Mouse (Mus musculus): Measurements from ENCODE around the gene Gm20479. TPM values are rescaled to one million over a fixed set of nuclear protein-coding genes. Genes with fewer than 3 reads are reported as not detected.

Gene Gm20479
- total RNA-seq (2021) = not detected

DNA sequence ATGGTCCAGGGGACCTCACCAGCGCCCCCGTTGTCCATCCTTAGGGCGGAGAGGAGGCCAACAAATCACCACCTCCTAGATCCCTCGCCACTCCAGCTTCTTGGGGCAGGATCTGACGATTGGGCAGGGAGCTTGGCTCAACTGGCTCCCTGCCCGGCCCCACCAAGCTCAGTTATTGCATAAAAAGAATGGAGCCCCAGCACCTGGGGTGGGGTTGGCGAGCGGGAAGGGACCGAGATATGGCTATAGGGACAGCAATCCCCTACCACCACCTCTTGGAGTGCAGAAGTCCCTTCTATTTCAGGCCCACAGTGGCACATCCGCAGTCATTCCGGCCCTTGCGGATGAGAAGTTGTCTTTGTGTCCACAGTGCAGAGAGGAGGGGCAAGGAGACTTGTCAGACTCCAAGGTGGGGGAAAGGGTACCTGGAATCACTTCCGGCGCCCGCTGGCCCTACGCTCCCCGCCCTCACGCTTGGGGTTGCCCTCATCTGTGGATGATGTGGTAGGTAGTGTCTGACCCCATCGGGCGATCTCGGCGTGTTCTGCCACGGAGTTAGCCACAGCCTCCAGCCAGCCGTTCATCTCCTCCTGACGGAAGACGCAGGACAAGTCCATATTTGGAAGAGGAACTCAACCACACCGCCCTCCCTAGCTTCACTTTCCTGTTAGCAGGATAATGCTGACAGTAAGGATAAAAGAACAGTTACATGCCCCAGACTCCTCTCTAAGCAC, at the start of gene Gm20479:
Gene Gm20479, minus strand, starts transcription at position 559 of the 734 bp plus-strand sequence.
- no peak for DNase-seq

DNA sequence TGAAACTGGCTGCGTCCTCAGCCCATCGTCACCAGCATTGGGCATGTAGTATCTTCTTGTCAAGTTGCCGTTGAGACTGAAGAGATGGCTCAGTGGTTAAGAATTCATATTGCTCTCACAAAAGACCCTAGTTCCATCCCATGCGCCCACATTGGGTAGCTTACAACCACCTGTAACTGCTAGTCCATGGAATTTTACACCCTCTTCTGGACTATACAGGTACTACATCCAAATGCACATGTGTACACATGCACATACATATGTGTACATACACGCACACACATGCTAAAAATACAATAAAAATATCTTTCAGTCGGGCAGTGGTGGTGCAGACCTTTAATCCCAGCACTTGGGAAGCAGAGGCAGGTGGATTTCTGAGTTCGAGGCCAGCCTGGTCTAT, 49.3 kb upstream of the Gm20479 start:
- DNase-seq = no peak

DNA sequence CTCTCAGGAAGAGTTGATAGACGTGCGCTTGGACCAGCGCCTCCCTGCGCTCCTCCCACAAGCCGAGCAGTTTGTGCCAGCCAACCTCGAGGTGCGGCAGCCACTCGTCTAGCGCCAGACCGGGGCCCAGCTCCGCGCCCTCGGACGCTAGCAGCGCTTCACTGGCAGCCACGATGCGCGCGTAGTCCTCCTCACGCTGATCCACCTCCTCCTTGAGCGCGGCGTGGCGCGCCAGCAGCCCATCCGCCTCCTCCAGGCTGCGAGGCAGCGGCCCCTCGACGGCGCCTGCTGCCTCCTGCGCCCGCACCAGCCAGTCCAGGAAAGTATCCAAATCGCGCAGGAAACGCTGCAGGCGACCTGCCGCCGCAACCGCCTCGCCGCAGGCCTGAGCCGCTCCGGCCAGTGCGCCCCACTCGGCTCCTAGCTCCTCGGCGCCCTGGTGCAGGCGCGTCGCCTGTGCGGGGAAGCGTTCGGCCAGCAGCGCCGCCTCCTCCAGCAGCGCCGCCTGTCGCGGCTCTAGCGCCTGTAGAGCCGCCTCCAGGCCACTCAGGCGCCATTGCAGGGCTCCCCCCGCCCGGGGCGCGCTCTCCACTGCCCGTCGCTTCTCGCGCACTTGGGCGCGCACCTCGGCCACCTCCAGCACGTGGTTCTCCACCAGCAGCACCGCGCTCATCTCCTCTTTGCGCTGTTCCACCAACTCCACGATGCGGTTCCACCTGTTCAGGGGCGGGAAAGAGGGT, 47.2 kb upstream of the Gm20479 start:
- DNase-seq = no peak

DNA sequence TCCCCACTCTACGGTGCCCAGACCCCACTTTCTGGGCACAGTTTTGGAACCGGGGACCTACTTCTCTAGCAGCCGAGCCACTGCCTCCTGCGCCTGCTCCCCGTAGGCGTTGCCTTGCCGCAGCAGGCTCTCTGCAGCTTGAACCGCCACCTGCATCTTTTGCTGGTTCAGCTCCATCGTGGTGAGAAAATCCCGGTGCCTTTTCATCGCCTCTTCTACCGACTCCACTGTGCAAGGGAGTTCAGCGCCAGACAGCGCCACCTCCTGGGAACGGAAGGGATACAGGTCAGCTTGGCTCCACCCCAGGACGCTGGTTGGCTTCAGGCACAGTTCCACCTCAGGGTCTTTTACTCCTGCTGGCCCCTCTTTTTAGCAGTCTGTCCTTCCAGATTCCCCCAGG, 45.5 kb upstream of the Gm20479 start:
- peak; percentile 65 to 69 for DNase-seq

GRCm38 (mm10) chr7:27400545-27400944, 43.3 kb upstream of the Gm20479 start:
- no peak for DNase-seq

DNA sequence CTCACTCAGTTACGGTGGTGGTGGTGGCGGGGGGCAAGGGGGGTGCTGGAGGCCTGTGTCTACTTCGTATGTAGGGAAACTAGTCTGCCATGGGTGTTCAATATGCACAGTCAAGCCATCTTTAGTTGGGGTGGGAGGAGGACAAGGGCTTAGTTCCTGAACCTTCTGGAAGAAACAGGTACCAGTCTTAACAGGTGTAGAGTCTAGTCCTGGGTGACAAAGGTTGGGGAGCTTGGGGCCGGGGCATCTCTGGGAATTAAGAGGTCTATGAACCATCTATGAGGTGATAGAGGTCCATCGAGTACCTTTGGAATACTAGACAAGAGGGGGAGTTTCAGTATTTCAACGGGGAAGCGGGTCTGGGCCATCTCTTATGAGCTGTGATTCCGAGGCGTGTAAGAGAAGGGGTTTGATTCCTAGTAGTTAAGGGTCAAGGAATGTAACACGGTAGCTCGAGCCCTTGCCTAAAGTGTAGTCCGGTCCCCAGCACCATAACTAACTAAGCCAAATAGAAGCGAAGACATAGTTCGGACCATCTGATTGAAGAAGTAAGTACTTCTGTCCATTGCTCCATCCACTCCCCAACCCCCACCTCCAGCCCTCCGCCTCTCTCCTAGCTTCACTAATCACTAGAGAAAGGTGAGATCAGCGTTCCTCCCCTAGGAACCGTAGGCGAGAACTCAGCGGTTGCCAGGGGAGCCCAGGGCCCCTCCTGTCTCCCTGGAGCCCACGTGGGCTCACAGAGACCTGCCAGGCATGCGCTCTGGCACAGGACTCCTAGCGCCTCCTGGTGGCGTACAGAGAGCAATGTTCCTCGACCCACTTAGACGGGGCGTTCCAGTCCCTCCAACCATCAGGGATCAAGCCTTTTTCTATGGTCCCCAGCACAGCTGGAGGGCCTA, 40.1 kb upstream of the Gm20479 start:
- DNase-seq = peak; percentile 56 to 60

GRCm38 (mm10) chr7:27396184-27397047, 39.2 kb upstream of the Gm20479 start:
- peak; percentile 44 to 49 for DNase-seq

DNA sequence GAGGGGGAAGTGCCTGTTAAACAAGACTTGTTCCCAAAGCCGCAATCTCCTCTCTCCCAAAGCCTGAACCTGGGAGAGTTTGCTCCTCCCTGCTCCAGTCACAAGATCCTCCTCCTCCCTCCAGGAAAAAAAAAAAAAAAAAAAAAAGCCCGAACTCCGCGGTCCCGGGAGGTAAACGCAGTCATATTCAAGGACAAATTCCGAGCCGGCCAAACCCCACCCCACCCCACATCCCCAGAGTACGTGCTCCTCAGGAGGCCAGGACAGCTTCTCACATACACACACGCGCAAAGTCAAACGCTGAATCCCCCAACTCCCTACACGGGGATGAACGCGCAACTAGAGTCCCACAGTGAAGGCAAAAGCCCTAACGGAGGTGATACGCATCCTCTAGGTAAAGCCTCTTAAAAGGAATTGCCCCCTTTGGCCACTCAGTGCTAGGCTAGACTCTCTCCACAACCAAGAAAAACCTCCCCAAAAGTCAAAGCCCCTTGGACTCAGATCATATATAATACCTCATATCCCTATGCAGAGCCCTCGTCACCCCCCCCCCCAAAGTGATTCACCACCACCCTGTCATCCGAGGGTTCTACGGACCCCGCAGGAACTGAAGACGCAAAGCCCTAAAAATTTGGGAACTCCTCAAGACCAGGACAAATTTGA, 38.4 kb upstream of the Gm20479 start:
- DNase-seq = no peak

GRCm38 (mm10) chr7:27391416-27391815, 34.2 kb upstream of the Gm20479 start:
- DNase-seq = no peak

- DNase-seq = no peak
Observed at GRCm38 (mm10) chr7:27389213-27389612, 32.0 kb upstream of the Gm20479 start.

- peak in 1 of 2 experiments; percentile 64 for DNase-seq
Observed at GRCm38 (mm10) chr7:27384731-27385130, 27.5 kb upstream of the Gm20479 start.

GRCm38 (mm10) chr7:27384134-27384533, 26.9 kb upstream of the Gm20479 start:
- no peak for DNase-seq

- no peak for DNase-seq
Observed at GRCm38 (mm10) chr7:27383233-27383632, 26.0 kb upstream of the Gm20479 start.

- DNase-seq = no peak
Observed at GRCm38 (mm10) chr7:27381560-27381959, 24.3 kb upstream of the Gm20479 start.

GRCm38 (mm10) chr7:27381009-27381408, 23.8 kb upstream of the Gm20479 start:
- DNase-seq = no peak

- no peak for DNase-seq
Observed at GRCm38 (mm10) chr7:27379836-27380235, 22.6 kb upstream of the Gm20479 start.

DNA sequence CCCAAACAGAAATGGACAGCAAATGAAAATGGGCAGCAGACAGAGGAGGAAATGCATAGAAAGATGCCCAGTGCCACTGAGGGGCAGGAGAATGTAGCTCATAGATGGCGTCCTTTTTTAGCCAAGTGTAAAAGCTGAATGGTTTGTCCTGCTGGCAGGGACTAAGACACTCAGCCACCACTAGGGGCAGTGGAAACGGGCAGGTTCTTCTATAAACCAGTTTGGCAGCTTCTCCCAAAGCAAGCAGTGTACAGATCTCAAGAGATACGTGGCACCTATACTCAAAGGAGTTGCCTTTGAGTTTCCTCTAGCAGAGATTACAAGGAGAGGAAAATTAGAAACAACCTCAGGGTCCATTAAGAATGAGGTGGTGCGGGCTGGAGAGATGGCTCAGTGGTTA, 21.2 kb upstream of the Gm20479 start:
- no peak for DNase-seq

DNA sequence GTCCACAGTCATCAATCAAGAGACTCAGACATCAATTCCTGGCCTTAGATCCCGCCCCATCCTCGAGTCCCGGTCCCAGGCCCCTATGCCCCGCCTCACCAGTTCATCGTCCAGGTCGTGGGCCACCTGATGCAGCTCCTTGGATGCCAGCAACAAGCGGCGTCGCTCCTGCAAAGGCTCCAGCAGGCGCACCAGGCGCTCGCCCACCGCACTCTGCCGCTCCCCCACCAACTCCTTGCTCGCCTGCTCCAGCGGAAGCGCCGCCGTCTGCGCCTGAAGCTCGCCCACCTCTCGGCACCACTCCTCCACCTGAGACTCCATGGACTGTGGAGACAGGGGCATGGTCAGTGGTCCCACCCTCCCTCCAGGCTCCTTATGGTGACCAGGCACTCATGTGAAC, 18.1 kb upstream of the Gm20479 start:
- peak in 1 of 2 experiments; percentile 61 for DNase-seq

DNA sequence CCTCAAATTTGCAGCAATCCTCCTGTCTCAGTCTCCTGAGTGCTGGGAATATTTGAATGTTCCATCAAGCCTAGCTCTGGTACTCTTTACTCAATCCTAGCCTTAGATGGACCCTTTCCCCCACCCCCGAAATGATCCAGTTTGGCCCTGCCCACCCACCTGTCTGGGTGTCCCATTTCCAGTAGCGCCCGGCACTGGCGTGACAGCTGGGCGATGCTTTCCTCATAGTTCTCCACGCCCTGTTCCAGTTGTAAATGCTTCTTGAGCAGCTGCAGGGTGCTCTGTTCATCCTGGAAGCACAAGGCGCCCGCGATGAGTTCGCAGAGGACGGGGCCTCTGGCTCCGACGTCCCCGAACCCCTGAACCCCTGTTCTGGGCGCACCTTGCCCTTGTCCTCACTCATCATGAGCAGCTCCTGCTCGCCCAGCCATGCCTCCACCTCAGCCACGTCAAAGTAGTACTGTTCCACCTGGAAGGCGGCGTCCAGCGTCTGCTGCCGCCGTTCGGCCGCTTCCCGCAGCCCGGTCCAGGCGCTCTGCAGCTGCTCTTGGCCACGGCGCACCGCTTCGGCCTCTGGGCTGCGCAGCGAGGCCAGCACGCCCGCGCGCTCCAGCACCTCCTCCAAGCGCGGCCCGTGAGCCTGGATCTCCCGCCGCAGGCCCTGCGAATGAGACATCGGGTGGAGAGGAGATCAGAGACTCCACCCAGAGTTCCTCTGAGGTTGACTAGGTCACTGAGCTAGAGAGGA, 14.7 kb upstream of the Gm20479 start:
- no peak for DNase-seq

GRCm38 (mm10) chr7:27369111-27369510, 11.9 kb upstream of the Gm20479 start:
- no peak for DNase-seq

DNA sequence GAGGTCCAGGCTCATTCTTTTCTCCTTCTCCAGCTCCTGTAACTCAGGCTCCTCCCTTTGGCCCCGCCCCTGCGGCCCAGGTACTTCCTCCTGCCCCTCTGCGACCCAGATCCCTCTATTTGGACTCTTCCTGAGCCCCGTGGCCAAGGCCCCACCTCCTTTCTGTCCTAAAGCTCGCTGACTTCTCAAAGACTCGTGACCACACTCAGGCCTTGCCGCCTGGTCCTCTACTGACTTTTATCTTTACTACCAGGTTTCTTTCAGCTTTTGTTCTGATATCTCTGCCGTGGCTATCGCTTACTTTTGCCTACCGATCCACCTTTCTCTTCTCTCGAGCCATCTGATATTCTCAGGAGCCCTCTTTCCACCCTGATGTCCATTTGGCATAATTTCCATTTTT, 10.8 kb upstream of the Gm20479 start:
- DNase-seq = no peak

Data from layer of hippocampus, postnatal 36 days (tissue).